Mouse (Mus musculus): ENCODE measurements at regions not wholly inside any gene's neighbourhood (a gene's known extent, or its start where the extent isn't known, plus 50 kb on each side); places are given as distances from the start of the nearest gene placed in this dataset.

DNA sequence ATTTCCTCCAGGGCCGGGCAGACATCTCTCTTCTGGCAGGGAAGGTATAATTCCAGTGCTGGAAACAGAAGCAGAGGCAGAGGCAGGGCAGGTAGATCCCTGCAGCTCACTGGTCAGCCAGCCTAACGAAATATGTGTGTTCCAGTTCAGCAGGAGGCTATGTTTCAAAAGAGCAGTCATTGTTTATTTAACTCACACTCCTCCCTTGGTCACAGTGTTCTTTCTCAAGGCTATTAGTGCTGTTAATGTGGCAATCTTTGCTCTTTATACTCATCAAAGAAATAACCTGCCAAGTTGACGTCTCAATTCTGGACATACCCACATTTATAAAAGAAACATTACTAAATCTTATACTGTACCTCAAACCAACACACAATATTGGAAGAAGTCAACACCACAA lies 253.3 kb upstream of the Adgrl3 start:
- Histone ChIP-seq H3K4me3 (ENCODE audit: low read depth, low read length) (no peak overlapping the region), H3K9ac (ENCODE audit: low read depth, low read length) (no peak overlapping the region), H3K4me1 (ENCODE audit: control insufficient read depth, insufficient read depth, low read length) (no peaks in the 10 kb centered on the region), H3K27me3 (ENCODE audit: control insufficient read depth, insufficient read depth, low read length) (no peaks in the 10 kb centered on the region), H3K4me2 (no peak overlapping the region), H3K36me3 (ENCODE audit: control insufficient read depth, insufficient read depth, low read length) (no peaks in the 10 kb centered on the region), H3K9me3 (replicated peaks; ENCODE audit: control insufficient read depth, low read length) (no peaks in the 10 kb centered on the region), H3K27ac (ENCODE audit: low read depth, low read length) (no peak overlapping the region)
- WGBS (ENCODE audit: insufficient replicate concordance) = 71% methylated on average over 3 of the region's 3 CpGs
- no peak for ATAC-seq (replicated peaks; ENCODE audit: insufficient number of reproducible peaks, low FRiP score, low TSS enrichment)

GRCm38 (mm10) chr5:80783892-80784291 lies 236.0 kb upstream of the Adgrl3 start:
- Histone ChIP-seq H3K4me2 (no peak overlapping the region), H3K4me3 (ENCODE audit: low read depth, low read length) (no peak overlapping the region), H3K9me3 (replicated peaks; ENCODE audit: control insufficient read depth, low read length) (no peaks in the 10 kb centered on the region), H3K4me1 (ENCODE audit: control insufficient read depth, insufficient read depth, low read length) (no peaks in the 10 kb centered on the region), H3K27me3 (ENCODE audit: control insufficient read depth, insufficient read depth, low read length) (no peaks in the 10 kb centered on the region), H3K9ac (ENCODE audit: low read depth, low read length) (no peak overlapping the region), H3K27ac (ENCODE audit: low read depth, low read length) (no peak overlapping the region), H3K36me3 (ENCODE audit: control insufficient read depth, insufficient read depth, low read length) (no peaks in the 10 kb centered on the region)
- ATAC-seq (replicated peaks; ENCODE audit: insufficient number of reproducible peaks, low FRiP score, low TSS enrichment) = no peak
- WGBS (ENCODE audit: insufficient replicate concordance) = 76% methylated on average over 4 of the region's 4 CpGs

DNA sequence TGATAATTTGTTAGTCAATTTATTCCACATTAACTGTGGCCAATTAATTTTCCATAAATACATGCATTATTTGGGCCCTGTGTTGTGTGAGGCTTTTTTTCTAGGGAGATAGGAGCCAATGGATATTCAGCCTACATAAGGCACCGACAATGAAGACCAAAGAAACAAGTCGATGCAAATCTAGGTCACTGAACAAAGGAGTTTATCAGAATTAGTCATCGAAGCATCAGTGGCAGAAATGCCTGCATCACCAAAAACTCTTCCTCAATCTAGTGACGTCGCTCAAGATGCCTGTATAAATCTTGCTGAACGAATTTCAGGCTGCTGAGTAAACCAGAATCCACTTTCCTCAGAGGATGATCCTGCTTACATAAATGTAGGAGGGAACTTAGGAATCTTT lies 235.2 kb upstream of the Adgrl3 start:
- no peak overlapping the region for H3K4me2 ChIP-seq
- H3K27me3 ChIP-seq (ENCODE audit: control insufficient read depth, insufficient read depth, low read length) = no peaks in the 10 kb centered on the region
- H3K4me3 ChIP-seq (ENCODE audit: low read depth, low read length) = no peak overlapping the region
- no peaks in the 10 kb centered on the region for H3K36me3 ChIP-seq (ENCODE audit: control insufficient read depth, insufficient read depth, low read length)
- H3K4me1 ChIP-seq (ENCODE audit: control insufficient read depth, insufficient read depth, low read length) = no peaks in the 10 kb centered on the region
- no peaks in the 10 kb centered on the region for H3K9me3 ChIP-seq (replicated peaks; ENCODE audit: control insufficient read depth, low read length)
- no peak for ATAC-seq (replicated peaks; ENCODE audit: insufficient number of reproducible peaks, low FRiP score, low TSS enrichment)
- no peak overlapping the region for H3K9ac ChIP-seq (ENCODE audit: low read depth, low read length)
- no peak overlapping the region for H3K27ac ChIP-seq (ENCODE audit: low read depth, low read length)
- 79% methylated on average over 6 of the region's 6 CpGs for WGBS (ENCODE audit: insufficient replicate concordance)

GRCm38 (mm10) chr5:80791658-80792057 lies 228.3 kb upstream of the Adgrl3 start:
- no peak overlapping the region for H3K27ac ChIP-seq (ENCODE audit: low read depth, low read length)
- H3K4me2 ChIP-seq = no peak overlapping the region
- no peak for ATAC-seq (replicated peaks; ENCODE audit: insufficient number of reproducible peaks, low FRiP score, low TSS enrichment)
- no peak overlapping the region for H3K4me3 ChIP-seq (ENCODE audit: low read depth, low read length)
- no peaks in the 10 kb centered on the region for H3K27me3 ChIP-seq (ENCODE audit: control insufficient read depth, insufficient read depth, low read length)
- H3K9me3 ChIP-seq (replicated peaks; ENCODE audit: control insufficient read depth, low read length) = no peaks in the 10 kb centered on the region
- WGBS (ENCODE audit: insufficient replicate concordance) = 85% methylated on average over 1 of the region's 1 CpGs
- no peaks in the 10 kb centered on the region for H3K36me3 ChIP-seq (ENCODE audit: control insufficient read depth, insufficient read depth, low read length)
- no peak overlapping the region for H3K9ac ChIP-seq (ENCODE audit: low read depth, low read length)
- H3K4me1 ChIP-seq (ENCODE audit: control insufficient read depth, insufficient read depth, low read length) = no peaks in the 10 kb centered on the region

GRCm38 (mm10) chr5:80799777-80800176 lies 220.2 kb upstream of the Adgrl3 start:
- Histone ChIP-seq H3K9ac (ENCODE audit: low read depth, low read length) (no peak overlapping the region), H3K9me3 (replicated peaks; ENCODE audit: control insufficient read depth, low read length) (no peaks in the 10 kb centered on the region), H3K4me2 (no peak overlapping the region), H3K27ac (ENCODE audit: low read depth, low read length) (no peak overlapping the region), H3K4me1 (ENCODE audit: control insufficient read depth, insufficient read depth, low read length) (no peaks in the 10 kb centered on the region), H3K36me3 (ENCODE audit: control insufficient read depth, insufficient read depth, low read length) (no peaks in the 10 kb centered on the region), H3K4me3 (ENCODE audit: low read depth, low read length) (no peak overlapping the region), H3K27me3 (ENCODE audit: control insufficient read depth, insufficient read depth, low read length) (no peaks in the 10 kb centered on the region)
- ATAC-seq (replicated peaks; ENCODE audit: insufficient number of reproducible peaks, low FRiP score, low TSS enrichment) = no peak

GRCm38 (mm10) chr5:80812917-80813316 lies 207.0 kb upstream of the Adgrl3 start:
- no peaks in the 10 kb centered on the region for H3K36me3 ChIP-seq (ENCODE audit: control insufficient read depth, insufficient read depth, low read length)
- ATAC-seq (replicated peaks; ENCODE audit: insufficient number of reproducible peaks, low FRiP score, low TSS enrichment) = no peak
- WGBS (ENCODE audit: insufficient replicate concordance) = 81% methylated on average over 2 of the region's 2 CpGs
- H3K4me1 ChIP-seq (ENCODE audit: control insufficient read depth, insufficient read depth, low read length) = no peaks in the 10 kb centered on the region
- H3K9ac ChIP-seq (ENCODE audit: low read depth, low read length) = no peak overlapping the region
- no peak overlapping the region for H3K4me3 ChIP-seq (ENCODE audit: low read depth, low read length)
- no peak overlapping the region for H3K27ac ChIP-seq (ENCODE audit: low read depth, low read length)
- H3K27me3 ChIP-seq (ENCODE audit: control insufficient read depth, insufficient read depth, low read length) = no peaks in the 10 kb centered on the region
- H3K9me3 ChIP-seq (replicated peaks; ENCODE audit: control insufficient read depth, low read length) = no peaks in the 10 kb centered on the region
- H3K4me2 ChIP-seq = no peak overlapping the region

DNA sequence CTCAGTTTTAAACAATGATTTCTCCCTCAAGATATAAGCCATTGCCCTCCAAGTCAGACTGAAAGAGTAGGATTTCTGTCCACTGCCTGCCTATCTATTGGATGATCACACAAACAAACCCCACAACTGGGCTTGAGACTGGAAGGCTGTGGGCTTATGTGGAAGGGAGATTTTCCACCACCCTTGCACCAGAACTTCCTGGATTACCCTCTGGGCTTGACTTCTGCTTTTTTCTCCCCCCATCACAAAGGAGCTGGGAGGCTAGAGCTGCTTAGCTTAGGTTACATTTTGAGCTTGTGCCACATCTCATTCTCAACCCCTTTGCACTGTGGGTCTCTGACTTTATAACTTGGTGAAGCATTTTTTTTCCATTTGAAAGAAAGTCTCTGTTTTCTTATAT lies 200.7 kb upstream of the Adgrl3 start:
- H3K4me3 ChIP-seq (ENCODE audit: low read depth, low read length) = no peak overlapping the region
- no peaks in the 10 kb centered on the region for H3K36me3 ChIP-seq (ENCODE audit: control insufficient read depth, insufficient read depth, low read length)
- no peaks in the 10 kb centered on the region for H3K27me3 ChIP-seq (ENCODE audit: control insufficient read depth, insufficient read depth, low read length)
- H3K9me3 ChIP-seq (replicated peaks; ENCODE audit: control insufficient read depth, low read length) = no peaks in the 10 kb centered on the region
- H3K27ac ChIP-seq (ENCODE audit: low read depth, low read length) = no peak overlapping the region
- H3K9ac ChIP-seq (ENCODE audit: low read depth, low read length) = no peak overlapping the region
- no peaks in the 10 kb centered on the region for H3K4me1 ChIP-seq (ENCODE audit: control insufficient read depth, insufficient read depth, low read length)
- ATAC-seq (replicated peaks; ENCODE audit: insufficient number of reproducible peaks, low FRiP score, low TSS enrichment) = no peak
- H3K4me2 ChIP-seq = no peak overlapping the region

DNA sequence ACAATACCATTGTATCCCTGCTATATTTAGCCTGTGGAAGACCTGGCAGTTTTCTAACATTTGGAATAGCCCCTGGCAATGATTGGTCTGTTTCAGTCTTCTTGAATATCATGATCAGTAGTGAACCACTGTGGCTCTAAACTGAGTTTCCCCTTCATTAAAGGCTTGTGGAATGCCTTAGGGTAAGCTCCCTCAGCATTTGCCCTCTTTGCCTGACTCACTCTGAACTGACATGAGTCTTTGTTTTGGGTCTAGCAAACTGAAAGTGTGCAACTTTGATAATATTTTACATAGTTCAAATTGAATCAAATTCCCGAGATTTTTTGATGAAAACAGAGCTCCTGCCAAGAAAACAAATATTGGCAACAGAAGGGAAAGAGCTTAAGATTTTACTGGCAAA lies 177.4 kb upstream of the Adgrl3 start:
- WGBS (ENCODE audit: insufficient replicate concordance) = 79% methylated on average over 1 of the region's 1 CpGs
- H3K9me3 ChIP-seq (replicated peaks; ENCODE audit: control insufficient read depth, low read length) = no peaks in the 10 kb centered on the region
- no peak overlapping the region for H3K27ac ChIP-seq (ENCODE audit: low read depth, low read length)
- no peak overlapping the region for H3K4me2 ChIP-seq
- no peaks in the 10 kb centered on the region for H3K27me3 ChIP-seq (ENCODE audit: control insufficient read depth, insufficient read depth, low read length)
- no peaks in the 10 kb centered on the region for H3K4me1 ChIP-seq (ENCODE audit: control insufficient read depth, insufficient read depth, low read length)
- H3K9ac ChIP-seq (ENCODE audit: low read depth, low read length) = no peak overlapping the region
- ATAC-seq (replicated peaks; ENCODE audit: insufficient number of reproducible peaks, low FRiP score, low TSS enrichment) = no peak
- H3K4me3 ChIP-seq (ENCODE audit: low read depth, low read length) = no peak overlapping the region
- no peaks in the 10 kb centered on the region for H3K36me3 ChIP-seq (ENCODE audit: control insufficient read depth, insufficient read depth, low read length)

DNA sequence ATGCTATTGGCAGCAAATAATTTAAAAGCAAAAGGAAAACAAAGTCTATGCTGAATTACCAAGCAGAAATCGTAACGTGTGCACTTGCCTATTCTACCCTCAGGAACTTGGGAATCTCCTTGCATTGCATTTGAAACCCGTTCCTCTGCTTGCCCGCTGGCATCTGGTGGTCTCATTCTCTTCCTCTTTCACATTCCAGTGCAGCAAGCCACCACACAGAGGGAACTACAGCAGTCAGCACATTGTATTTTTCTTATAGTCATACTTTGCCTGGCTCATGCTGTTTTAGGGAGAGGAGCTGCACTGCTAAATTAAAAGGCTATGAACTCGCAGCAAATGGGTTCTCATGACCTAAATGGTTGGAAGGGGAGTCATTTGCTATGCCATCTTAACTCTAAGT lies 164.9 kb upstream of the Adgrl3 start:
- Histone ChIP-seq H3K4me1 (ENCODE audit: control insufficient read depth, insufficient read depth, low read length) (no peaks in the 10 kb centered on the region), H3K27ac (ENCODE audit: low read depth, low read length) (no peak overlapping the region), H3K4me3 (ENCODE audit: low read depth, low read length) (no peak overlapping the region), H3K36me3 (ENCODE audit: control insufficient read depth, insufficient read depth, low read length) (no peaks in the 10 kb centered on the region), H3K27me3 (ENCODE audit: control insufficient read depth, insufficient read depth, low read length) (no peaks in the 10 kb centered on the region), H3K9ac (ENCODE audit: low read depth, low read length) (no peak overlapping the region), H3K9me3 (replicated peaks; ENCODE audit: control insufficient read depth, low read length) (no peaks in the 10 kb centered on the region), H3K4me2 (no peak overlapping the region)
- ATAC-seq (replicated peaks; ENCODE audit: insufficient number of reproducible peaks, low FRiP score, low TSS enrichment) = no peak
- WGBS (ENCODE audit: insufficient replicate concordance) = 72% methylated on average over 5 of the region's 5 CpGs
